Mouse (Mus musculus) ES-E14 (cell line): Measurements from ENCODE around the gene Pus10. TPM values are rescaled to one million over a fixed set of nuclear protein-coding genes. Genes with fewer than 3 reads are reported as not detected.
A peak's percentile ranks its signal among the peaks of the same experiment; 100 is the strongest.

Source experiments
- DNase-seq: peaks from one replicate; pipeline ENCODE4 v3.0.0-alpha.2; 2013; ENCODE audit warnings: low read depth, low spot score
- H3K27ac ChIP-seq: 2 replicates; pipeline ENCODE4 v1.5.1; 2012; ENCODE audit warnings: low read depth, mild to moderate bottlenecking, low read length, moderate library complexity, mixed read lengths; ENCODE audit not compliant: poor library complexity, insufficient read depth, severe bottlenecking
- H3K36me3 ChIP-seq: 2 replicates; pipeline ENCODE4 v1.6.1; 2012; ENCODE audit warnings: mild to moderate bottlenecking, low read length, moderate library complexity, mixed read lengths; ENCODE audit not compliant: control insufficient read depth, poor library complexity, insufficient read depth, severe bottlenecking
- H3K4me1 ChIP-seq, 2 experiments: fragments of 150-350 bp in 1 of 2; sonication (generic) in 1 of 2; 2 replicates each; pipeline ENCODE4 v1.6.1; 2012; ENCODE audit warnings: low read length in 2 of 2, mild to moderate bottlenecking in 1 of 2, mixed read lengths in 1 of 2; ENCODE audit not compliant: control insufficient read depth in 2 of 2, insufficient read depth in 2 of 2, poor library complexity in 1 of 2
- H3K4me3 ChIP-seq, 2 experiments: fragments of 150-350 bp in 1 of 2; sonication (generic) in 1 of 2; 2 replicates each; pipeline ENCODE4 v1.5.1; 2012; ENCODE audit warnings: low read length in 2 of 2, low read depth in 1 of 2, mild to moderate bottlenecking in 1 of 2, mixed read lengths in 1 of 2; ENCODE audit not compliant: insufficient read depth in 1 of 2, poor library complexity in 1 of 2, severe bottlenecking in 1 of 2
- H3K9ac ChIP-seq: 2 replicates; pipeline ENCODE4 v1.6.1; 2012; ENCODE audit warnings: low read depth, mild to moderate bottlenecking, low read length, mixed read lengths; ENCODE audit not compliant: poor library complexity, insufficient read depth, severe bottlenecking
- H3K9me3 ChIP-seq: fragments of 150-350 bp; sonication (generic); 2 replicates; pipeline ENCODE4 v1.6.1; 2012; ENCODE audit warnings: low read depth, mild to moderate bottlenecking, low read length; ENCODE audit not compliant: control insufficient read depth, insufficient read depth
- CHD2 ChIP-seq: IDR thresholded peaks from 2 replicates; pipeline ENCODE4 v1.6.1; 2014; ENCODE audit warnings: mild to moderate bottlenecking, low read depth, low read length, inconsistent platforms
- HCFC1 ChIP-seq: IDR thresholded peaks from 2 replicates; pipeline ENCODE4 v1.6.1; 2012; ENCODE audit warnings: low read length, inconsistent platforms, borderline replicate concordance; ENCODE audit not compliant: insufficient read depth
- MAFK ChIP-seq: IDR thresholded peaks from 2 replicates; pipeline ENCODE4 v1.6.1; 2014; ENCODE audit warnings: mild to moderate bottlenecking, low read depth, low read length, inconsistent platforms; ENCODE audit not compliant: insufficient read depth
- ZC3H11A ChIP-seq: IDR thresholded peaks from 2 replicates; pipeline ENCODE4 v1.6.1; 2012; ENCODE audit warnings: low read depth, mild to moderate bottlenecking, inconsistent platforms, low read length, borderline replicate concordance
- ZNF384 ChIP-seq: IDR thresholded peaks from 2 replicates; pipeline ENCODE4 v1.6.1; 2012; ENCODE audit warnings: low read depth, low read length, inconsistent platforms
- in situ Hi-C, 2 experiments: fragments of 600-800 bp; cut with MboI; formaldehyde crosslinking; loops; one replicate each; pipeline ENCODE4 v1.15.1; 2025; ENCODE audit warnings: low sequenced_read_pairs in 2 of 2, inconsistent platforms in 1 of 2; ENCODE audit not compliant: unreplicated experiment in 2 of 2
- total RNA-seq: library from RNA; depleted of rRNA; stranded (reverse); fragments of 300-350 nt; gene quantifications from 2 replicates; pipeline ENCODE4 v1.2.3, GENCODE M21; 2012

Pus10 gene
- total RNA-seq, 1 experiment = 28.8 TPM

DNA sequence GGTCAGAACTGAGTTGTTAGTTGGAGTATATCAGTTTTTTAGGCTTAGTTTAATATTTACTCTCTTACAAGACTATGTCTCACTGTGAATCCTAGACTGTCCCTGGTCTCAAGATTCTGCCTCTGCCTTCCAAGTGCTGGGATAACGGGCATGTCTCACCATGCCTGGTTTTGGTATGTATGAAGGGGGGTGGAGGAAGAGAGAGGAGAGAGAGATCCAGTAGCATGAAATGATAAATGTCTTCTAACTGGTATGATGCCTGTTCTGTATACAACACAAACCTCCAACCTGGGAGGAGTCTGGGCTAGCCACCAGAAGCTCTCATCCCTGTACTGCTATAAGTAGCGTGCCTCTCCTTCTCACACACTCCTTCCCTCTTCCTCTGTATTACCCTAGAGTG is 61.0 kb downstream of the Pus10 start:
- peaks cover 2 to 10% of the 10 kb centered on the region in 2 experiments; a peak in 1 of 4 replicates for H3K4me1 ChIP-seq
- H3K9ac ChIP-seq = no peak overlapping the region
- no peak for DNase-seq
- no peak overlapping the region for H3K27ac ChIP-seq
- TF ChIP-seq ZNF384 (no peak), HCFC1 (no peak), ZC3H11A (no peak), CHD2 (no peak), MAFK (no peak)
- H3K36me3 ChIP-seq = peaks cover 11% of the 10 kb centered on the region
- no peak overlapping the region for H3K4me3 ChIP-seq
- in situ Hi-C loops = no loop called here
- no peaks in the 10 kb centered on the region for H3K9me3 ChIP-seq

GRCm38 (mm10) chr11:23728186-23728585 is 62.7 kb downstream of the Pus10 start:
- H3K9ac ChIP-seq = no peak overlapping the region
- no peak for TF ChIP-seq MAFK
- TF ChIP-seq HCFC1 = no peak
- TF ChIP-seq CHD2 = no peak
- no peak overlapping the region for H3K27ac ChIP-seq
- H3K36me3 ChIP-seq = peaks cover 12% of the 10 kb centered on the region
- 0 out of 4 replicates have a peak, but pooled peaks cover 0 to 1% of the 10 kb centered on the region in 2 experiments for H3K4me1 ChIP-seq
- no peaks in the 10 kb centered on the region for H3K9me3 ChIP-seq
- H3K4me3 ChIP-seq = no peak overlapping the region
- DNase-seq = no peak
- in situ Hi-C loops = no loop called here

GRCm38 (mm10) chr11:23730120-23730519 is 64.6 kb downstream of the Pus10 start:
- H3K36me3 ChIP-seq = peaks cover 10% of the 10 kb centered on the region
- no peaks in the 10 kb centered on the region for H3K4me1 ChIP-seq
- no peak overlapping the region for H3K4me3 ChIP-seq
- TF ChIP-seq ZNF384 (no peak), MAFK (no peak), HCFC1 (no peak), ZC3H11A (no peak), CHD2 (no peak)
- in situ Hi-C loops = no loop called here
- no peak for DNase-seq
- H3K9ac ChIP-seq = no peak overlapping the region
- H3K9me3 ChIP-seq = no peaks in the 10 kb centered on the region
- no peak overlapping the region for H3K27ac ChIP-seq

DNA sequence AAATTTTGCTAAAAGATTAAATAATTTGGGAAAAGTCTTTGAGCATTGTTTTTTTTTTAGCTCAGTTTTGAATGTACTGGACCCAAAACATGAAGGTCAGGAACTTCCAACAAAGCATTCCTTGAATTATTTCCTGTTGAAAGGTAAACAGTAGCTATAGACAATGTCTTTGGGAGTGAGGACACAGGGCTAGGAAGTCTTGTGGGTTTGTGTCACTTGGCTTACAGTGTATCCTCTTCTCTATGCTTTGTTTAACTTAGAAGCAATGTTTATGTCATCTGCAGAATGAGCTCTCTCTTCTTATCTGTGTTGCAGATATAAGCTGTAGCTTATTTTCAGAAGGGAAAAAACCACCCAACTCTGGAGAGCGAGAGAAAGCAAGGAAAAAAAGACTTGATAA is 67.4 kb downstream of the Pus10 start:
- Histone ChIP-seq H3K9me3 (no peaks in the 10 kb centered on the region), H3K36me3 (peaks cover 6% of the 10 kb centered on the region), H3K4me3 (no peak overlapping the region), H3K27ac (no peak overlapping the region), H3K4me1 (no peaks in the 10 kb centered on the region), H3K9ac (no peak overlapping the region)
- DNase-seq = no peak
- in situ Hi-C loops = no loop called here
- TF ChIP-seq ZNF384 (no peak), ZC3H11A (no peak), MAFK (no peak), CHD2 (no peak), HCFC1 (no peak)

- Histone ChIP-seq H3K36me3 (peaks cover 6% of the 10 kb centered on the region), H3K4me1 (no peaks in the 10 kb centered on the region; a peak in 1 of 4 replicates), H3K4me3 (no peak overlapping the region), H3K9me3 (no peaks in the 10 kb centered on the region), H3K27ac (no peak overlapping the region), H3K9ac (no peak overlapping the region)
- in situ Hi-C loops = no loop called here
- DNase-seq = no peak
- TF ChIP-seq MAFK (peak; percentile 84), HCFC1 (no peak)
Measured at GRCm38 (mm10) chr11:23734749-23735286, 69.3 kb downstream of the Pus10 start.
